Mouse (Mus musculus) limb, embryonic 15.5 days (tissue): ENCODE data around the gene Plekha8. TPM values are rescaled to one million over a fixed set of nuclear protein-coding genes. Genes with fewer than 3 reads are reported as not detected.

Source experiments
- ATAC-seq: fragments of 200-750 bp; cut with Nextera tagmentation; 2 replicates; pipeline ENCODE4 v1.8.0; 2017; ENCODE audit warnings: low read depth, moderate TSS enrichment; ENCODE audit not compliant: insufficient number of reproducible peaks, low FRiP score, low TSS enrichment
- H3K27ac ChIP-seq: fragments of 300-500 bp; sonication (generic); 2 replicates; pipeline ENCODE4 v1.5.1; 2015; ENCODE audit warnings: moderate library complexity, mild to moderate bottlenecking, inconsistent platforms
- H3K27me3 ChIP-seq: fragments of 300-500 bp; sonication (generic); 2 replicates; pipeline ENCODE4 v1.6.1; 2015; ENCODE audit warnings: inconsistent platforms
- H3K36me3 ChIP-seq: fragments of 300-500 bp; sonication (generic); 2 replicates; pipeline ENCODE4 v1.6.1; 2015; ENCODE audit warnings: inconsistent platforms
- H3K4me1 ChIP-seq: fragments of 300-500 bp; sonication (generic); 2 replicates; pipeline ENCODE4 v1.6.1; 2015; ENCODE audit warnings: inconsistent platforms
- H3K4me2 ChIP-seq: fragments of 300-500 bp; sonication (generic); 2 replicates; pipeline ENCODE4 v1.6.1; 2015; ENCODE audit warnings: mild to moderate bottlenecking, inconsistent platforms
- H3K4me3 ChIP-seq: fragments of 300-500 bp; sonication (generic); 2 replicates; pipeline ENCODE4 v1.5.1; 2015; ENCODE audit warnings: mild to moderate bottlenecking, inconsistent platforms
- H3K9ac ChIP-seq: fragments of 300-500 bp; sonication (generic); 2 replicates; pipeline ENCODE4 v1.6.1; 2015; ENCODE audit warnings: inconsistent platforms
- H3K9me3 ChIP-seq: fragments of 300-500 bp; sonication (generic); 2 replicates; pipeline ENCODE4 v1.6.1; 2016; ENCODE audit warnings: inconsistent platforms
- WGBS: fragments of 180-500 bp; shearing (Covaris S2); methylation state at CpG from one replicate; pipeline ENCODE4 v1.1.7; 2015; 5-methylcytosine and 5-hydroxymethylcytosine counted together
- polyA plus RNA-seq: library from polyadenylated mRNA; unstranded; fragments of >200 nt; fragmentation: Nextera tagmentation; extraction: Ambion mirVana; gene quantifications from 2 replicates; pipeline ENCODE4 v1.2.1, GENCODE M21; 2015

Gene Plekha8
- polyA plus RNA-seq: 5.8 and 7.6 TPM in 2 replicates

DNA sequence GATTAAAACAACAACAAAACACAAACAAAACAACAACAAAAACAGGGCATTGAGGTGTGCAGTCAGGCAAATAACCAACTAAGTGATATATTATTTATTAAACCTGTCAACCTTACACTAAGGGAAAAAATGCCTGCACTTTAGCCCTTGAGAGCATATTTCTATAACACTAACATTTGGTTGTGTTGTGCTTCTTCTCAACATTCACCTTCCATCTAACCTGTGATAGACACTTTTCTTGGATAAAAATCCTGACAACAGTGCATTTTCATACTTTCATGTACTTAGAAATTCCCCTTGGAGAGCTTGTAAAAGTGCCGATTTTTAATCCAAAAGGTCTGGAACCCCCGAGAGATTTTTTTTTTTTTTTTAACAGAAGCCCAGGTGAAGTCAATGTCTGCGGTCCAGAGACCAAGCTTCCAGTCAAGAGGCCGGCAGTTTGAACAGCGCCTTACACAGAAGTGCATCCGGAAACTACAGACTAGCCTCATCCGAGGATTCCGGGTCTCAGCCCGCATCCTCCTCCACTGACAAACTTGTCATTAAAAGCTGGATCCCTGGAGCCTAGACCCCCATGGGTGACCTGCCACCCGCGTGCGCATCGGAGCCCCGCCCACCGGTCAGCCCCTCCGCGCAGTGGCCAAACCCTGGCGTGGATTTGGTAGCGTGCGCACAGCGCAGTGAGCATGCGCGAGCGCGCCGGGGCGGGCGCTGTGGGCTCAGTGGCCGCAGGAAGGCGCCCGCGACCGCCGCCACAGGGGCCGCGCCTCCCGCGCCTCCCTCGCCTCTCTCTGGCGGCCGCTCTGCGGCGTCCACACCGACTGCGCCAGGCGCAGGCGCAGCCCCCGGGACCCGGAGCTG, at the start of gene Plekha8:
Gene Plekha8, plus strand, starts transcription at position 643 of the 861 bp plus-strand sequence.
- Histone ChIP-seq H3K9ac (peak within 1 kb of the TSS; percentile 89), H3K27ac (peak within 1 kb of the TSS; percentile 55), H3K9me3 (no peaks in the 10 kb centered on the region), H3K36me3 (no peaks in the 10 kb centered on the region), H3K4me2 (peak within 1 kb of the TSS; percentile 76), H3K4me1 (peaks cover 32% of the 10 kb centered on the region), H3K4me3 (peak within 1 kb of the TSS; percentile 95), H3K27me3 (no peaks in the 10 kb centered on the region)
- WGBS: under 1% methylated on average over 49 of the region's 49 CpGs
- ATAC-seq: peak; percentile 88

DNA sequence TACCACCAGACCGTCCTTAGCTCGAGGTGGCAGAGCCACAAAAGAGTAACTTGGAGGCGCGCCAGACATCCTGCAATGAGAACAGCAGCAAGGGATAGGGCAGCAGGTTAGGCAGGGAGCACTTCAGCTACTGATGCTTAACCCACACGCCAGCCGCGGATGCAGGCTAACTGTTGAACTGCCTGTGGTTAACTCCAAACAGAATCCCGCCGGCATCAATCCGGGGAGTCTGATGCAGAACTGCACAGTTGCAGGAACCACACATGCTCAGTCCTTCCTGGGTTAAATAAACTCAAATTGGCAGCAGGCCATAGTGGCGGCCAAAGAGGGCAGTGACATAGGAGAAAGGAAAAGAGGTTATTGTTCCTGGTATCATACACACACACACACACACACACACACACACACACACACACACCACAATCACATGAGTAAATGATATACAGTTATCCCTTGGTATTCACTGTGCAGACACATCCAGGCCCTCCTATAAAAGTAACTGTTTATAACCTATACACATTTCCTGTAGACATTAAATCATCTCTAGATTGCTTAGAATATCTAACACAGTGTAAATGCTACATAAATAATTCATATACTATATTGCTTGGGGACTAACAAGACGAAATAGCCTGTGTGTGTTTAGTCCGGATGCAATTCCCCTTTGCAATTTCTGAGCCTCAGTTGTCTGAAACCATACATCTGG, 46.4 kb upstream of the Plekha8 start:
- no peak overlapping the region for H3K4me2 ChIP-seq
- H3K4me3 ChIP-seq: no peak overlapping the region
- H3K4me1 ChIP-seq: peaks cover 9% of the 10 kb centered on the region
- H3K27ac ChIP-seq: no peak overlapping the region
- H3K27me3 ChIP-seq: no peaks in the 10 kb centered on the region
- no peaks in the 10 kb centered on the region for H3K9me3 ChIP-seq
- no peak for ATAC-seq
- H3K9ac ChIP-seq: no peak overlapping the region
- H3K36me3 ChIP-seq: no peaks in the 10 kb centered on the region
- 56% methylated on average over 13 of the region's 13 CpGs for WGBS

DNA sequence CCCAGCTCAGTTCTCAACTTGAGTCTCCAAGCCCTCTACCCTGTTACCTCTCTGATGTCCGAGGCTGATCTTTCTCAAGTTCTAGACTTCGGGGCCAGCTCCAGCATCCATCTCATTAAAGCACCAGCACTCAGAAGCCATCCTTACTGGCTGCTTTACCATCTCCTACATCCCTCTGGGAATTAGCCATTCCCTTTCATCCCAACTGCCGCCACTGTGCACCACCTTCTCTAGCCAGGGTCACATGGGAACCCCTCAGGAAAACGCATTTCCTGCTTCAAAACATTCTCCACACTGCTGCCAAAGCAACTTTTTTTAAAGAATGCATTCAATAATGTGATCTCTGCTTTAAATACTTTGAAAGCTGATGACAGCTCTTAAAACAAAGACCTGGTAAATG, 45.6 kb upstream of the Plekha8 start:
- peaks cover 9% of the 10 kb centered on the region for H3K4me1 ChIP-seq
- H3K27me3 ChIP-seq: no peaks in the 10 kb centered on the region
- no peaks in the 10 kb centered on the region for H3K9me3 ChIP-seq
- WGBS: 51% methylated on average over 4 of the region's 4 CpGs
- no peak overlapping the region for H3K4me3 ChIP-seq
- ATAC-seq: no peak
- no peak overlapping the region for H3K9ac ChIP-seq
- H3K36me3 ChIP-seq: no peaks in the 10 kb centered on the region
- no peak overlapping the region for H3K27ac ChIP-seq
- no peak overlapping the region for H3K4me2 ChIP-seq

DNA sequence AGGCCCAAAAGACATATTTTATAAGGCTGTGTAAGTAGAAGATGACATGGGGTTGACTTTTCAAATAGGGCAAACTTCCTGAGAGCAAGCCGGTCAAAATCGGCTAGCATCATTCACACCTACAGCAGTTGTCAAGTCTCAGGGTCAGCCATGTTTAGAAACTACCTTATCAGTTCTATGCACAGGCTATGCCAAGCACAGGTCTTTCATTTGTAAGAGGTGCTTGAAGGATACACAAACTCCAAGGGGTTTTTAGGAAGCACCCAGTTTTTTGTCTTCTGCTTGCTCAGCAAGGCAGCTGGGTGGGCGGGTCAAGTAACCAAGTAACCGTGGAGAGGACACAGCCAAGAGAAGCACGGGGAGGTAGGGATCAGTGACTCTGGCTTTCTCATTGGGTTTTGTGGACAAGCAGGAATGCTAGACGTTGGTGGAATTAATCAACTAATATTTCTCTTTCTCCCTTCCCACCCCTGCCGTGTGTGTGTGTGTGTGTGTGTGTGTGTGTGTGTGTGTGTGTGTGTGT, 44.0 kb upstream of the Plekha8 start:
- no peak overlapping the region for H3K4me3 ChIP-seq
- ATAC-seq: no peak
- no peaks in the 10 kb centered on the region for H3K36me3 ChIP-seq
- peaks cover 9% of the 10 kb centered on the region for H3K4me1 ChIP-seq
- H3K27ac ChIP-seq: no peak overlapping the region
- no peaks in the 10 kb centered on the region for H3K9me3 ChIP-seq
- WGBS: 58% methylated on average over 6 of the region's 7 CpGs
- H3K9ac ChIP-seq: no peak overlapping the region
- H3K27me3 ChIP-seq: no peaks in the 10 kb centered on the region
- no peak overlapping the region for H3K4me2 ChIP-seq

DNA sequence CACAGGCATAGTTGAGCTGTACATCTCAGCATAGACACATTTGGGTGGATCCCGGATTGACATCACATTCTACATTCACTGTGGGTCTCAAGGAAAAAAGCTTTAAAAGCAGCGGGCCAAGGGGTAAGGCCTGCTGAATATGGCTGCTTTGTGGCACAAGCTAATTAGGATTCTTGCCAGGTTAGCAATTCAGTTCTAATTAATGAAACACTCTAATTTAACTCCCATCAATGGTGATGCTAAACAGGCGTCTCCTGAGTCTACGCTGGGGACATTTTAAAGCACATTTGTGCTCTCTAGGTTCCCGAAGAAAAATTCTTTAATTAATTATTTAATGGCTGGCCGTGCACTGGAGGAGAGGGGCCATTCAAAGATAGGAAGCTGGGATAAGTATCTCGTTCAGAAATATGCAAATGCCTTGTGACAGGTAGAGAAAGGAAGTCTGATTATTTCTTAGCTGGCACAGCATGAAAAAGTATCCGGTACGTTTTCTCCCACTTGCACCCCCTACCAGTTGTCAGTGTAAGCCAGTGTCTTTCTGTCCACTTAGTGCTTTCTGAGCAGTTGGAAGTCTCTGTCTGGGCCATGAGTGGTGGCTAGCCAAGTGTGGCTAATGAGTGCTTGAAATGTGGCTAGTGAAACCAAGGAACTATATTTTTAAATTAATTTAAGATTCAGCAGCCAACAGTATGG, 42.0 kb upstream of the Plekha8 start:
- Histone ChIP-seq H3K9ac (no peak overlapping the region), H3K9me3 (no peaks in the 10 kb centered on the region), H3K36me3 (no peaks in the 10 kb centered on the region), H3K4me2 (no peak overlapping the region), H3K4me1 (peaks cover 9% of the 10 kb centered on the region), H3K27me3 (no peaks in the 10 kb centered on the region), H3K27ac (no peak overlapping the region), H3K4me3 (no peak overlapping the region)
- WGBS: 66% methylated on average over 9 of the region's 9 CpGs
- no peak for ATAC-seq

DNA sequence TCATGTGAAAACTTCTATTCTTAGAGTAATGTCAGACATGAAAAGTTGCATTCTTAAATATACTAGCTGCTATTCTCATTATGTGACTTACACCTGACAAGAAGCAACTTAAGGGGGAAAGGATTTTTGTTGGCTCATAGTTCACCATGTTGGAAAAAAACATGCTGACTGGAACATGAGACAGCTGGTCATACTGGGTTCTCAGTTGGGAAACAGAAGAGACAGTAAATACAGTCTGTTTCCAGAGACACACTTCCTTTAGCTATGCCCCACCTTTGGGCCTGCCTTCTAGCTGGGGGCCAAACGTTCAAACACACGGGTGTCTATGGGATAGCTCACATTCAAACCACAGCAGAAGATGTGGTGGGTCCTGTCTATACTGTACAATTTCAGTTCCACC, 41.3 kb upstream of the Plekha8 start:
- H3K36me3 ChIP-seq: no peaks in the 10 kb centered on the region
- H3K4me3 ChIP-seq: no peak overlapping the region
- H3K9ac ChIP-seq: no peak overlapping the region
- H3K27ac ChIP-seq: no peak overlapping the region
- H3K9me3 ChIP-seq: no peaks in the 10 kb centered on the region
- no peaks in the 10 kb centered on the region for H3K27me3 ChIP-seq
- ATAC-seq: no peak
- 0 out of 2 replicates have a peak, but pooled peaks cover 5% of the 10 kb centered on the region for H3K4me1 ChIP-seq
- 79% methylated on average over 2 of the region's 2 CpGs for WGBS
- no peak overlapping the region for H3K4me2 ChIP-seq

- Histone ChIP-seq H3K4me1 (0 out of 2 replicates have a peak, but pooled peaks cover under 1% of the 10 kb centered on the region), H3K27me3 (no peaks in the 10 kb centered on the region), H3K4me3 (no peak overlapping the region), H3K9me3 (no peaks in the 10 kb centered on the region), H3K36me3 (no peaks in the 10 kb centered on the region), H3K4me2 (no peak overlapping the region), H3K27ac (no peak overlapping the region), H3K9ac (no peak overlapping the region)
- ATAC-seq: no peak
- 55% methylated on average over 8 of the region's 8 CpGs for WGBS
Observed at GRCm38 (mm10) chr6:54554341-54555110, 40.4 kb upstream of the Plekha8 start.

GRCm38 (mm10) chr6:54555816-54556215, 39.1 kb upstream of the Plekha8 start:
- WGBS: 69% methylated on average over 1 of the region's 1 CpGs
- no peak overlapping the region for H3K4me2 ChIP-seq
- H3K27ac ChIP-seq: no peak overlapping the region
- H3K27me3 ChIP-seq: no peaks in the 10 kb centered on the region
- no peak for ATAC-seq
- H3K9me3 ChIP-seq: no peaks in the 10 kb centered on the region
- H3K36me3 ChIP-seq: no peaks in the 10 kb centered on the region
- H3K4me3 ChIP-seq: no peak overlapping the region
- no peaks in the 10 kb centered on the region for H3K4me1 ChIP-seq
- no peak overlapping the region for H3K9ac ChIP-seq

- no peaks in the 10 kb centered on the region for H3K9me3 ChIP-seq
- 92% methylated on average over 7 of the region's 7 CpGs for WGBS
- H3K4me2 ChIP-seq: no peak overlapping the region
- no peaks in the 10 kb centered on the region for H3K36me3 ChIP-seq
- ATAC-seq: no peak
- H3K27ac ChIP-seq: no peak overlapping the region
- H3K4me1 ChIP-seq: no peaks in the 10 kb centered on the region
- no peak overlapping the region for H3K9ac ChIP-seq
- no peaks in the 10 kb centered on the region for H3K27me3 ChIP-seq
- no peak overlapping the region for H3K4me3 ChIP-seq
Observed at GRCm38 (mm10) chr6:54557671-54558070, 37.2 kb upstream of the Plekha8 start.

DNA sequence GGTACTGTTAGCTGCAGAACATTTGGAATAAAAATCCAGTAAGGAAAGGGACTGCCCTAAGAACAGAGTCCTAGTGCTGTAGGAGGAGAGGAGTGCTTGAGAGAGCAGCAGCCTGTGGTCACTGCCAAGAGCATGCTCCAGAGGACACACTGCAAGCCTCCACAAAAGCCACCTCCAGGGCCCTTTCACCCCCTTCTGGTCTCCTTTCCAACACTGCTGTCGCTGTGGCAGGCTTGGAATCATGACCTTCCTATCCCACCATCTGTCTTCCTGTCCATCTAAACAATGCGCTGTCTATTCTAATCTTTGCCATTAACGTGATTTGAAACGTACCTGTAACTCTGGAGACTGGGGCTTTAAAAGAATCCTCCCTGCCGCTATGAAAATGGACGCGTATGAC, 36.4 kb upstream of the Plekha8 start:
- H3K9me3 ChIP-seq: no peaks in the 10 kb centered on the region
- WGBS: 76% methylated on average over 7 of the region's 7 CpGs
- no peaks in the 10 kb centered on the region for H3K27me3 ChIP-seq
- ATAC-seq: no peak
- no peaks in the 10 kb centered on the region for H3K36me3 ChIP-seq
- no peak overlapping the region for H3K4me2 ChIP-seq
- H3K9ac ChIP-seq: no peak overlapping the region
- H3K27ac ChIP-seq: no peak overlapping the region
- no peak overlapping the region for H3K4me3 ChIP-seq
- H3K4me1 ChIP-seq: no peaks in the 10 kb centered on the region
